Mouse (Mus musculus) lung, adult 18-20 months (tissue): ENCODE measurements around the gene Rep15.
A peak's percentile ranks its signal among the peaks of the same experiment; 100 is the strongest.

Experiments
- DNase-seq, 2 experiments: peaks; one replicate each; pipeline ENCODE4 v3.0.0; 2022; ENCODE audit warnings: mixed read lengths in 2 of 2

Gene Rep15

GRCm38 (mm10) chr6:147030096-147030885 lies 2.1 kb upstream of the Rep15 start:
- no peak for DNase-seq

DNA sequence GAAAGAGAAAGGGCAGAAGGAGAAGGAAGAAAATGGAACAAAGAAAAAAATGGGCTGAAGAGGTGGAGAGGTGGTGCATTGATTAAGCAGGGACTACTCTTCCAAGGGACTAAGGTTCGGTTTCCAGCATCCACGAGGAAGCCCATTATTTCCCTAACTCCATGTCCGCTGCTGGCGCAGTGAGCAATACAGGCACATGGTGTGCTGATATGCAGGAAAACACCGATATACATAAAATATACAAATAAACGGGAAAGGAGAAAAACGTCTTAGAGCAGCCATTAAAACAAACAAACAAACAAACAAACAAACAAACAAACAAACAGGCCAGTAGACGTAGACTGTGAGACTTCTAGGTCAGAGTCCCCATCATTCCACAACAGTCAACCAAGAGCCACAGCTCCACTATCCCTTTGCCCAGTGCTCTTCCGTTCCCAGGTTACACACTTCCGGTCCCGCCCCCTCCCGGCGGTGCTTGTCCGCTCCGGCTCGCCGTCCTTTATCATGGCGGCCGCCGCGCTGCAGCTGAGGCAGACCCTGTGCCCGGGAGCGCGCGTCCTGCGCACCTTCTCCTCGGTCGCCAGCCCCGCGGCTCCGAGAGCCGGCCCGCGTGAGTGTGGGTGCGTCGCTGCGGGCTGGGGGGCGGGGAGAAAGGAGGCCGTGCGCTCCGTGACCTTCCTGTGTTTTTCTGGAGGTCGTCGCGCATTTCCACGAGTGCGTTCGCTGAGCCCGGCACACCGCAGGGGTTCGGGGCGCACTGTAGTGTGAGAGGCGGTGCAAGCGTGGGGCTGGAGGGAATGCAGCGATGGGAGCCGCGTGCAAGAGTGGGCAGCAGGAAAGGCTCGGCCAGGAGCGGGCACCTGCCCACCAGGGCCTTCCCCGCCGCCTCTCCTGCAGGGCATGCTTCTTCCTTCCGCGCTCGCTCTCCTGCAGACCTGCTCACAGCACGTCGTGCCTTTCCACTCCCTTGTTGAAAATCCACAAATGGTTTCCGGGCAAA lies 10.2 kb downstream of the Rep15 start, which contains the start of gene Mrps35:
Mrps35 (plus strand) TSS at position 474 of the 1,000 bp plus-strand sequence.
- DNase-seq: peak; percentile 87 to 91

DNA sequence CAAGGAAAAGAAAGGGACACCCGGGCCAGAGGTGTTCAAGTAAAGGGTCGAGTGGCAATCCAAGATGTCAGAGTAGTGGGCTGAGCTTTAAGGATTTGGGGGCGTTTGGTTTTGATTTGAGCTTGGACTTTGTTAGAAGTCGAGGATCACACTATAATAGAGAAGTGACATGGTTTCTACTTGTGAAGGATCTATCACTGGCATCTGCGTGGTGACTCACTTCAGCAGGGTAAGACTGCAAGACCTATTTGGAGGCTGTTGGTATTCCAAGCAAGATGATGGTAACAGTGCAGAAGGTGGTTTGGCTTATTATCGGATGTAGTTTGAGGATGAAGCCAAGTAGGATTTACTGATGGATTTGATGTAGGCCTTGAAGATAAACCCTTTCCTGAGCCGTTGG lies 11.2 kb downstream of the Rep15 start:
- DNase-seq: no peak

DNA sequence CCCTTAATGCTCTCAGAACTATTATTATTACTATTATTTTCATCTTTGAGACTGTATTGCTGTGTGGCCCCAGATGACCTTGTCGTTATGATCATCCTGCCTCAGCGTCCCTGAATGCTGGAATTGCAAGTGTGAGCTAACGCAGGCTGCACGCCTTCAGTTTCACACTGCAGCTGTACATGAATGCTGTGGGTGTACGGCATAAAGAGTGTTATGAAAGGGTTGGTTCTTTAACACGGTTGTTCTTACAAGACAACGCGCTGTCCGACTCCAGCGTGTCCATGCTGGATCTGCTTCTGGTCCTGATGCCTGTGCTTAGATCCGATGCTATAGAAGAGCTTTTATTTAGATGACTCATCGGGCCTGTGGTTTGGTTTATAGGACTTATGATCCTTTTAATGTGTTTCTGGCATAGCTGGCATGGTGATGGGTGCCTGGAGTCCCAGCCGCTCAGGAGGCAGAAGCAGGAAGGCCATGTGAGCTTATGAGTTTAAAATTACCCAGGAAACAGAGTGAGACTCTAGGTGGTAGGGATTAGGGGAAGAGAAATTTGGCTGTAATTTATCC lies 16.9 kb downstream of the Rep15 start:
- no peak for DNase-seq

DNA sequence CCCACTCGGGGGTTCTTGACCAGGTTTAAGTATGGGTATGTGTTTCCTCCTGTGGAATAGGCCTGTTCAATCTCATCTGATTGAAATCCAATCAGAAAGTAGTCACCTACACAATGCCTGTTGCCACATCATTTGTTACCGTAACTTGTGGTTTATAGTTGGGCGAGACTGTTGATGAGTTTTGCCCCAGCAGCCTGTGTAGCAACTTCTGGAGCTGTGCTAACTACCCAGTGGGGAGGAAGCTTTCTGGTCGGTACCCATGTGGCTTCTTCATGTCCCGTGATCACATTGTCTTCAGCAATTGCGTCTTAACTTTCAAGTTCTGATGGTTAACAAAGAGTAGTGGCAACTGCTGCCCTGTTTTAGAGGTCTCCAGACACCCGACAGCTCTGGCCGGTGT lies 19.3 kb downstream of the Rep15 start:
- no peak for DNase-seq

DNA sequence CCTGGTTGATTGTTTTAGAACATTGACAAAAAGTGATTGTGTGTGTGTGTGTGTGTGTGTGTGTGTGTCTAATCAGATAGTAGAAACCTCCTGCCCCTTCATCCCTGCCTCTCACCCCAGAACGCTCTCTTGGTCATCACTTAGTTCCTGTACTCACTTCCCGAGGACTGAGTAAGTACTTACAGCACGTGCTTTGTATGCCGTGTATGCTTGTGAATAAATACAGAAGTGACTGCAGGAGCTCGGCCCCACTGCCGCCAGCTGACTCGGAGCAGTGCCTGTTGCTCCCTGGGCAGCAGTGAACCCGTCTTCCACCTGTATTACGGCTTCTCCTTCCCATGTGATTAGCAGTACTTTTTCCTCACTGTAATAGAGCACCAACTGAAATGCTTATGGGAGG lies 20.1 kb downstream of the Rep15 start:
- no peak for DNase-seq

DNA sequence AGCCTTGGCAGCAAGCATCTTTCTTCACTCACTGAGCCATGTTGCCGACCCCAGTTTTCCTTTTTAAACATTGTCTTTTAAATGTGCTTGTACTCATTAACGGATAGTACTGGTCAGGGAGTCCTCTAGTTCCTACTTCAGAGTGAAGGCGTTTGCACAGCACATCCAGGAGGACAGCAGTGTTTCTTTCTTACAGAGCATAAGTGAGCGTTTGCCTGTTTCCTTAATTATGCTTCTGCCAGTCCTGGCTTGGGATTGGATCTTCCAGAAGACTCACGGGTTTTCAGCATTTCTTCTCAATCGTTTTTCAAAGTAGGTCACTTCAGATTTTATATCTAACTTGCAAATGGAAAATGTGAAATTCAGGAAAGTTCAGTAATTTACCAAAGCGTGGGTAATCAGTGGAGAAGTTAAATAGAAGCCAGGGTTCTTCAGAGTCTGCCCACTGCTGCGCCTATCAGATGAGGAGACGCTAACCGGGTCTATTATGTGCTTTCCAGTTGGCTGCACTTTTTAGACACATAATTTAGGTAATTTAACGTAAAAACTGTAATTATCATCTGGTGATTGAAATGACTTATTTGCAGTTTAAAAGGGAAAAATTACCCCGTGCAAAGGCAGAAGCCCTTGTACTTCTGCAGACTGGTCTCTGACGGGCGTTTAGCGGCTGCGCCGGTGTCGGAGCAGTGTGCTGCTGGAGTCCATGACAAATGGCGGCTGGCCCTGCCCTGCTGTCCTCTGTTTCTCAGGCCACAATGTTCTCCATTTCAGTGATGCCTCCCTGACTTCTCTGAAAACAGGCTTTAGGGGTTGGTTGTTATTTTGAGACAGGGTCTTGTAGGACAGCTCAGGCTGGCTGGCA lies 21.6 kb downstream of the Rep15 start:
- no peak for DNase-seq

DNA sequence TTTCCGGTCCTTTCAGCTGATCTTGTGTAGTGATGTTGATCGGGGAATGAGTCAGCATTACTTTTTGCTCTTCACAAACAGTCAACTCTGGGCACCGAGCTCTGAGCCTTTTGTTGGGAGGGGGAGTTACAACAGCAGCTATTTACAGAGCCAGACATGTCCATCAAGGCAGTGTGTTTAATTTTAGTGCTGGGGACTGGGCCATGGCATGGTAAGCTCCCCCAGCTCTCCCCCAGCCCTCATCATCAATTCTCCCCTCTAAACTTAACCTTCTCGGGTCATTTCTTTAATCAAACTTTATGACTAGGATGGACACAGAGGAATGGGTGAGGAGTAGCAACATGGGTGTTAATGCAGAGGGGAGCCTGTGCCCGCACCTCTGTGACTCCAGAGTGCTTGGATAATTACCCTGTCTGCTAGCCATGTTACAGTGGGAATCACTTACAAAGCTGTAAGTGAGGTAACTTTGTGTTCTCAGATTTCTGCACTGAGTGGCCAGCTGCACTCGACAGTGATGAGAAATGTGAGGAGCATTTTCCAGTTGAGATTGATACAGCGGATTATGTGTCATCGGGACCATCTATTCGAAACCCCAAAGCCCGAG lies 23.1 kb downstream of the Rep15 start:
- no peak for DNase-seq

DNA sequence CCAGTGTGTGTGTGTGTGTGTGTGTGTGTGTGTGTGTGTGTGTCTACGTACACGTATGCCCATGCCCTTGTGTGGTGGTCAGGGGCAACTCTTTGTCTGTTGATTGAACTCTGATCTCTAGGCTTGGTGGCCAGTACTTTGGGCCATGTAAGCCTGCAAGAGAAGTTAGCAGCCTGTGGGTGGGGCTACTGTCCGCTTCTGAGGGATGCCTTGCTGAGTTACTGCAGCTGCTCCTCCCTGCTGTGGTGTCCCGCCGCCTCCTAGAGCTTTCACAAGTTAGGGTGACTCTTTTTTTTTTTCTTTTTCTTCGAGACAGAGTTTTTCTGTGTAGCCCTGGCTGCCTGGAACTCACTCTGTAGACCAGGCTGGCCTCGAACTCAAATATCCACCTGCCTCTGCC lies 26.9 kb downstream of the Rep15 start:
- no peak for DNase-seq

- DNase-seq: no peak
Measured at GRCm38 (mm10) chr6:147061630-147062029, 29.2 kb downstream of the Rep15 start.

DNA sequence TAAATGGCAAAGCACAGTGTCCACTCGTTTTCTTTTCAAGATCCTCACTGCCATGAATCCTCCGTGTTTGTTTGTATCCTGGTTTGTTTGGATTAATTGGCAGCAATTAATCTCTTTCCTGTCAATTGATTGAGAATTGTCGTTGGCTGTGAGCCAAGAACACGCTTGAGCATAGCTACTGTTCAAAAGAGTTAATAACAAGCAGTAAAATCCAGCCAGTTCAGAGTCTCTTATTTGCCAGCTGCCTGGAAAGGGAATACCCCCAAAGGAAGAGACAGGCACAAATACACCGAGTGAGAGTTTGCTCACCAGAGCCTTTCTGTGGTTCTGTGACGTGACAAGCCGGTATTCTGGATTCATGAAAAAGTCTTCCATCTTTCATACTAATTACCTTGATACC lies 29.6 kb downstream of the Rep15 start:
- DNase-seq: no peak

DNA sequence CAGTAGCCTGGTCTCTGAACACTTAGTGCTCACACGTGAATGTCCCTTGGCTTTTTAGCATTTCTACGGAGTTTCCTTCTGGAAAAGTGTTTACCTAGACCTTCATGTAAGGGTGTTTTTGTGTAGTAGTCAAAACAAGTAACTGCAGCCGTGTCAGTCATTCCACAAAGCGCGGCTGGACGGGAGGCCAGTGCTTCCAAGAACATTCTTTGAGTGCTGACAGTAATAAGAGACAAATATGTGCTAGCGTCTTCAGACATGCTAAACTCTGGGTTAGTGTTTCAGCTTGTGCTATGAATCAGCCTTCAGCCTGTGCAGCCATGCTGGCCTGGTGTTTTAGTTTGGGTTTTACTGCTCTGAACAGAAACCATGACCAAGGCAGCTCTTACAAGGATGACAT lies 30.3 kb downstream of the Rep15 start:
- no peak for DNase-seq

DNA sequence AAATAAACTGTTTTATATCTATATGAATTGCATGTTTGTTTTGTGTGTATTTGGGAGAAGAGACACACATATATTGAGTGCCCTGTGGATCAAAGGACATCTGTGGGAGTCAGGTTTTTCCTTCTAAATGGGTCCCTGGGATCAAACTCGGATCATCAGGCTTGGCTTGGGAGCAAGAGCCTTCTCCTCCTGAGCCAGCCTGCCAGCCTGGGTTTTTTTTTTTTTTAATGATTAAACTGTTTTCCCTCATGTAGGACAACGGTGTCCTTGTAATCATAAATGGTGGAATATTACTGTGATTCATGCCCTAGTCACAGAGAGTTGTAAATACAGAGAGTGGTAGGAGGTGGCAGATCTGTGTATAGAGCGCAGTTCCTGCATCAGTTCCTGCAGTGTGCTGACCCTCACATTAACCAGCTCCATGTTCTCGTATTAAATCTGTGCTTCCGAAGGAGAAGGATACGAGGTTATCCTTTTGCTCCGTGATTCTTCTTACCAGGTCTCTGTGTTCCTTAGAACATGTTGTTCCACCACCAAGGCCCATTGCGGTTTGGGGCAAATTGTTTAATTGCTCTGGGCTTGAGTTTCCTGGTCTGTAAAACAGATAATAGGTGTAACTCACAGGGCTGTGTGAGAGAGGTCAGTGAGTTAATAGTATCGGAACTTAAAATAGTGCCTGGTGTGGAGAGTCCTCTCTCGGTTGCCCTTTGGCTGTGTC lies 32.0 kb downstream of the Rep15 start:
- DNase-seq: no peak

DNA sequence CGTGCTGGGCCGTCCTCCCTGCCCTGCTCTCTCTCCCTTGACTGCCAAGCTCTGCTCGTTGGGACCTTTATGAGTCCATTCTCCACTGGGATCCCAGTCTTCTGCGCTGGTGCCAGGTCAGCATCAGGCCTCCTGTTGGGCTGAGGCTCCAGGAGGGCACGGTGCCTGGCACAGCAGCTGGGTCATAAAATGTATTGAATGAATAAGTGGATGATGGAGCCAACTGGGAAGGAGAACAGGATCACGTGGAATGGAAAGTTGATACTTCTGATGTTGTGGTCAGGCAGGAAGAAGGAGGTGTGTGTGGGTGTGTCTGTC lies 32.5 kb downstream of the Rep15 start:
- DNase-seq: no peak

DNA sequence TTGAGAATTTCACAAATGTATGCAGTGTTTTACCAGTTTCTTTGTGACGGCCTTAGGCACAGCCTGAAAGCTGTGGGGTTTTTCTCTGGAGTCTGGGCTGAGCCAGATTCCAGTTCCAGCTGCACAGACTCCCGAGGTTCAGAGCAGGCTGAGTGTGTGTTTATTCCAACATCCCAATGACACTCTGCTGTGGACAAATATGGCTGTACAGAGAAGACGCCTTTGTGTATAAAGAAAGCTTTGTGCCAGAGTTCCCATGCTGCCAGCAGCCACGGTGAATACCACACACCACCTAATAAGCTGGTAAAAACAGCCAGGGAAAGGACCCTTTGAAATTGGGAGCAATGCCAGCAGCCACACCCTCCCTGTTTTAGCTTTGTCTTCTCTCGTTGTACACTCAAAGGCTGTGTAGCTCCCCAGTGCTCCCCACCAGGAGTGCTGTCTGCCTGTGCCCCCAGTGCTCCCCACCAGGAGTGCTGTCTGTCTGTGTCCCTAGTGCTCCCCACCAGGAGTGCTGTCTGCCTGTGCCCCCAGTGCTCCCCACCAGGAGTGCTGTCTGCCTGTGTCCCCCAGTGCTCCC lies 43.5 kb downstream of the Rep15 start:
- DNase-seq: no peak

DNA sequence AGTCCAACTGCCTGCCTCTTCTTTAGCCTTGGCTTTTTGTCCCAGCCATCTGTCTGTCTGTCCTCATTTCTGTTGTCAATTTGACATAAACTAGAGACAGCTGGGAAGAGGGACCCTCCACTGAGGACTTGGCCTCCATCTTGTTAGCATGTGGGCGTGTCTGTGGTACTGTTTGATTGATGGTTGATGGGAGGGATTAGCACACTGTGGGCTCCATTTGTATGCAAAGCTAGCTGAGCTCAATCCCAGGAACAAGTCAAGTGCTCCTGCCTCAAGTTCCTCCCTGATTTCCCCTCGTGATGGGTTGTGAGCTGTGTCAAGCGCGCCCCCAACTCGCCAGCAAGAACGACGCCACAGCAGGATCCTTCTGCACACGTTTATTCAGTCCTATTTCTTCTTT lies 44.5 kb downstream of the Rep15 start:
- no peak for DNase-seq

DNA sequence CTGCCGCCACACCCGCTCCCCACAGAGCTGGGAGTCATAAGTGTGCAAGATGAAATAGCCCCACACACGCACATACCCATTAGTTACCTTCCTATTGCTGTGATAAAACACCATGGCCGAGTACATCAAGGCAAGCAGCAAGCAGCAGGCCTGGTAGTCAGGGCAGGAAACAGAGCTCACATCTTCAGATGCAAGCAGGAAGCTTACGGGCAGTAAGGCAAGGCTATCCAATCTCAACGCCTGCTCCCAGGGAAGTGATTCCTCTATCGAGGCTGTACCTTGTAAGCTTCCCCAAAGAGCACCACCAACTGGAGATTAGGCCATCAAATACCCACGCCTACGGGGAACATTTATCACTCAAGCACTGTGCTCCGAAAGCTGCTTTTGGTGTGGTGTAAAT lies 47.5 kb downstream of the Rep15 start:
- no peak for DNase-seq
